Mouse (Mus musculus) myocyte (in vitro differentiated cells): Measurements from ENCODE around the gene Sh3pxd2b. TPM values are rescaled to one million over a fixed set of nuclear protein-coding genes. Genes with fewer than 3 reads are reported as not detected.

ENCODE experiments used
- H3K27me3 ChIP-seq: one replicate; pipeline ENCODE4 v1.6.1; 2011; ENCODE audit not compliant: control insufficient read depth, insufficient read depth, insufficient read length
- H3K36me3 ChIP-seq: one replicate; pipeline ENCODE4 v1.6.1; 2011; ENCODE audit not compliant: control insufficient read depth, insufficient read depth
- H3K4me2 ChIP-seq: one replicate; pipeline ENCODE4 v1.6.1; 2011; ENCODE audit warnings: low read depth, control low read depth
- H3K4me3 ChIP-seq: one replicate; pipeline ENCODE4 v1.5.1; 2011; ENCODE audit warnings: mild to moderate bottlenecking, control low read depth, moderate library complexity
- H3K79me2 ChIP-seq: one replicate; pipeline ENCODE4 v1.6.1; 2011; ENCODE audit not compliant: control insufficient read depth, insufficient read depth
- H3ac ChIP-seq: one replicate; pipeline ENCODE4 v1.6.1; 2011; ENCODE audit not compliant: control insufficient read depth, insufficient read length
- CEBPB ChIP-seq: IDR thresholded peaks from 2 replicates; pipeline ENCODE4 v1.6.1; 2011; ENCODE audit warnings: mild to moderate bottlenecking, moderate library complexity; ENCODE audit not compliant: poor library complexity, insufficient read depth, severe bottlenecking
- E2F4 ChIP-seq: IDR thresholded peaks from one replicate; pipeline ENCODE4 v1.6.1; 2011; ENCODE audit warnings: mild to moderate bottlenecking, control low read depth, moderate library complexity; ENCODE audit not compliant: insufficient read depth
- MAX ChIP-seq: IDR thresholded peaks from one replicate; pipeline ENCODE4 v1.6.1; 2011; ENCODE audit warnings: low read depth, mild to moderate bottlenecking, control low read depth
- MYOD1 ChIP-seq, 3 experiments: IDR thresholded peaks; one replicate each; pipeline ENCODE4 v1.6.1; 2011; ENCODE audit warnings: control low read depth in 2 of 3, low read depth in 2 of 3, mild to moderate bottlenecking in 2 of 3, moderate library complexity in 1 of 3; ENCODE audit not compliant: insufficient read length in 2 of 3, control insufficient read depth in 1 of 3
- MYOG ChIP-seq, 3 experiments: IDR thresholded peaks; one replicate each; pipeline ENCODE4 v1.6.1; 2011; ENCODE audit warnings: control low read depth in 2 of 3, low read depth in 2 of 3, mild to moderate bottlenecking in 2 of 3; ENCODE audit not compliant: insufficient read length in 2 of 3, control insufficient read depth in 1 of 3, insufficient read depth in 1 of 3
- POLR2A ChIP-seq: IDR thresholded peaks from one replicate; pipeline ENCODE4 v1.6.1; 2011; ENCODE audit warnings: low read depth, mild to moderate bottlenecking, control low read depth, moderate library complexity; ENCODE audit not compliant: insufficient read length
- POLR2AphosphoS2 ChIP-seq: IDR thresholded peaks from one replicate; pipeline ENCODE4 v1.6.1; 2011; ENCODE audit warnings: low read depth, control low read depth; ENCODE audit not compliant: insufficient read length
- REST ChIP-seq: IDR thresholded peaks from one replicate; pipeline ENCODE4 v1.6.1; 2011; ENCODE audit warnings: mild to moderate bottlenecking, control low read depth, moderate library complexity; ENCODE audit not compliant: insufficient read depth, insufficient read length
- SRF ChIP-seq: IDR thresholded peaks from one replicate; pipeline ENCODE4 v1.6.1; 2011; ENCODE audit warnings: low read depth; ENCODE audit not compliant: control insufficient read depth, insufficient read length
- TCF12 ChIP-seq: IDR thresholded peaks from one replicate; pipeline ENCODE4 v1.6.1; 2011; ENCODE audit warnings: mild to moderate bottlenecking, control low read depth; ENCODE audit not compliant: poor library complexity, insufficient read depth, severe bottlenecking
- TCF3 ChIP-seq: IDR thresholded peaks from one replicate; pipeline ENCODE4 v1.6.1; 2011; ENCODE audit warnings: low read depth, control low read depth; ENCODE audit not compliant: insufficient read length
- USF1 ChIP-seq: IDR thresholded peaks from one replicate; pipeline ENCODE4 v1.6.1; 2011; ENCODE audit warnings: low read depth, mild to moderate bottlenecking, control low read depth, moderate library complexity
- polyA plus RNA-seq: library from polyadenylated mRNA; unstranded; fragments of >200 nt; fragmentation: generic; extraction: Trizol; gene quantifications from one replicate; pipeline ENCODE4 v1.2.1, GENCODE M21; 2012; ENCODE audit warnings: missing spikeins

Sh3pxd2b gene
- polyA plus RNA-seq, 1 experiment, result 22.3 TPM

GRCm38 (mm10) chr11:32340476-32341473 is 6.8 kb upstream of the Sh3pxd2b start:
- peak overlapping the region; percentile 60 for H3K4me2 ChIP-seq
- no peaks in the 10 kb centered on the region for H3K79me2 ChIP-seq
- H3K4me3 ChIP-seq, result no peak overlapping the region
- no peak for TF ChIP-seq POLR2A
- H3K36me3 ChIP-seq, result no peaks in the 10 kb centered on the region
- no peak overlapping the region for H3ac ChIP-seq
- H3K27me3 ChIP-seq, result no peaks in the 10 kb centered on the region

DNA sequence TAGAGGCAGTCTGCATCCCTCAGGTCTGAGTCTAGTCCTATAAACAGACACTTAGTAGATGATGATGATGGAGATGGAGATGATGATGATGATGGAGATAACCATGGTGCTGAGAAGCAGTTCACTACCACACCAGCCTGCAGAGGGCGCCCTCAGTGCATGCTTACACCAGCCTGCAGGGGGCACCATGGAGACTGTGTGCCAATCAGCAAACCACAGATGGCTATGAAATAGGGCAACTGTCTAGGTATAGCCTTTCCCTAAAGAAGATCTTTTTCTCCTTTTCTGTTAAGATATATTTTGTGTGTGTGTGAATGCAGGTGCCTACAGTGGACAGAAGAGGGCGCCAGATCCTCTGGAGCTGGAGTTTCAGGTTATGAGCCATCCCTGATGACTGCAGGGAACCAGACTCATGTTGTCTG is 4.8 kb upstream of the Sh3pxd2b start:
- Histone ChIP-seq H3K79me2 (no peaks in the 10 kb centered on the region), H3K27me3 (no peaks in the 10 kb centered on the region), H3K4me2 (no peak overlapping the region), H3K4me3 (no peak overlapping the region), H3K36me3 (no peaks in the 10 kb centered on the region), H3ac (no peak overlapping the region)
- no peak for TF ChIP-seq MYOG (IDR thresholded peaks at IDR 0.05; ENCODE audit: control insufficient read depth in 1 of 3, insufficient read depth in 1 of 3, insufficient read length in 2 of 3, low read depth in 2 of 3)
- no peak for TF ChIP-seq SRF
- no peak for TF ChIP-seq POLR2AphosphoS2
- TF ChIP-seq POLR2A, result no peak
- TF ChIP-seq E2F4, result no peak
- no peak for TF ChIP-seq MYOD1 (IDR thresholded peaks at IDR 0.05; ENCODE audit: control insufficient read depth in 1 of 3, insufficient read length in 2 of 3, low read depth in 2 of 3)
- no peak for TF ChIP-seq CEBPB
- no peak for TF ChIP-seq MAX
- TF ChIP-seq TCF12, result no peak
- no peak for TF ChIP-seq TCF3
- no peak for TF ChIP-seq USF1
- TF ChIP-seq REST, result no peak

DNA sequence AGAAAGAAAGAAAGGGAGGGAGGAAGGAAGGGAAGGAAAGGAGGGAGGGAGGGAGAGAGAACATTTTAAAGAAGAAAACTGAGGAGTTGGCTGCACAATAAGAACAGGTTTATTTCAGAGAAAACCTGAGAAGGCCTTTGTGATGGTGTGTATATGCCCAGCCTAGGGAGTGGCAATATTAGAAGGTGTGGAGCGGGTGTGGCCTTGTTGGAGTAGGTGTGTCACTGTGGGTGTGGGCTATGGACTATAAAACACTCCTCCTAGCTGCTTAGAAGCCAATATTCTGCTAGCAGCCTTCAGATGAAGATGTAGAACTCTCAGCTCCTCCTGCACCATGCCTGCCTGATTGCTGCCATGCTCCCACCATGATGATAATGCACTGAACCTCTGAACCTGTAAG is 4.3 kb upstream of the Sh3pxd2b start:
- no peaks in the 10 kb centered on the region for H3K36me3 ChIP-seq
- H3ac ChIP-seq, result no peak overlapping the region
- no peak overlapping the region for H3K4me2 ChIP-seq
- TF ChIP-seq MYOD1 (IDR thresholded peaks at IDR 0.05; ENCODE audit: control insufficient read depth in 1 of 3, insufficient read length in 2 of 3, low read depth in 2 of 3), result no peak
- no peak overlapping the region for H3K4me3 ChIP-seq
- H3K79me2 ChIP-seq, result peaks cover 5% of the 10 kb centered on the region
- no peaks in the 10 kb centered on the region for H3K27me3 ChIP-seq

- peak overlapping the region; percentile 40 for H3K4me2 ChIP-seq
Observed at GRCm38 (mm10) chr11:32345504-32346297, 1.9 kb upstream of the Sh3pxd2b start.

GRCm38 (mm10) chr11:32347264-32347606 is 385 bp upstream of the Sh3pxd2b start:
- Histone ChIP-seq H3ac (peak overlapping the region; percentile 96), H3K4me3 (peak overlapping the region; percentile 86), H3K36me3 (peaks cover 20% of the 10 kb centered on the region), H3K27me3 (no peaks in the 10 kb centered on the region), H3K4me2 (peak overlapping the region; percentile 88), H3K79me2 (peaks cover 44% of the 10 kb centered on the region)
- TF ChIP-seq POLR2AphosphoS2, result no peak
- no peak for TF ChIP-seq USF1
- TF ChIP-seq MYOD1 (IDR thresholded peaks at IDR 0.05; ENCODE audit: control insufficient read depth in 1 of 3, insufficient read length in 2 of 3, low read depth in 2 of 3), result no peak
- no peak for TF ChIP-seq TCF12
- TF ChIP-seq CEBPB, result no peak
- TF ChIP-seq POLR2A, result no peak
- no peak for TF ChIP-seq REST
- no peak for TF ChIP-seq MAX
- TF ChIP-seq SRF, result no peak
- no peak for TF ChIP-seq MYOG (IDR thresholded peaks at IDR 0.05; ENCODE audit: control insufficient read depth in 1 of 3, insufficient read depth in 1 of 3, insufficient read length in 2 of 3, low read depth in 2 of 3)
- no peak for TF ChIP-seq TCF3
- TF ChIP-seq E2F4, result no peak

More at GRCm38 (mm10) chr11:32345504-32346297, 1.9 kb upstream of the Sh3pxd2b start:
- Histone ChIP-seq H3K36me3 (peaks cover 4% of the 10 kb centered on the region), H3K4me3 (no peak overlapping the region), H3K79me2 (peaks cover 28% of the 10 kb centered on the region), H3ac (no peak overlapping the region), H3K27me3 (no peaks in the 10 kb centered on the region)
- no peak for TF ChIP-seq MYOD1 (IDR thresholded peaks at IDR 0.05; ENCODE audit: control insufficient read depth in 1 of 3, insufficient read length in 2 of 3, low read depth in 2 of 3)
- TF ChIP-seq POLR2A, result no peak
- no peak for TF ChIP-seq E2F4
- TF ChIP-seq REST, result no peak
- no peak for TF ChIP-seq CEBPB
- no peak for TF ChIP-seq POLR2AphosphoS2
- TF ChIP-seq MAX, result no peak
- no peak for TF ChIP-seq TCF12
- TF ChIP-seq TCF3, result no peak
